Mouse (Mus musculus) embryonic facial prominence, embryonic 11.5 days (tissue): ENCODE results near the gene Htr1d. TPM values are rescaled to one million over a fixed set of nuclear protein-coding genes. Genes with fewer than 3 reads are reported as not detected.

Experiments
- ATAC-seq: fragments of 200-750 bp; cut with Nextera tagmentation; replicated peaks from 2 replicates; pipeline ENCODE4 v1.8.0; 2017; ENCODE audit warnings: low read depth; ENCODE audit not compliant: insufficient number of reproducible peaks, low FRiP score, low TSS enrichment
- DNase-seq: peaks from one replicate; pipeline ENCODE4 v3.0.0-alpha.2; 2015; ENCODE audit warnings: low spot score
- H3K27ac ChIP-seq: fragments of 300-500 bp; sonication (generic); replicated peaks from 2 replicates; pipeline ENCODE4 v1.5.1; 2014; ENCODE audit warnings: mild to moderate bottlenecking, low read depth, low read length, control low read depth
- H3K27me3 ChIP-seq: fragments of 300-500 bp; sonication (generic); 2 replicates; pipeline ENCODE4 v1.6.1; 2014; ENCODE audit warnings: mild to moderate bottlenecking, low read length, moderate library complexity, mixed read lengths; ENCODE audit not compliant: control insufficient read depth, insufficient read depth
- H3K36me3 ChIP-seq: fragments of 300-500 bp; sonication (generic); replicated peaks from 2 replicates; pipeline ENCODE4 v1.6.1; 2014; ENCODE audit warnings: low read depth, mild to moderate bottlenecking, low read length, moderate library complexity, mixed read lengths; ENCODE audit not compliant: control insufficient read depth, insufficient read depth
- H3K4me1 ChIP-seq: fragments of 300-500 bp; sonication (generic); 2 replicates; pipeline ENCODE4 v1.6.1; 2014; ENCODE audit warnings: low read length, mixed read lengths; ENCODE audit not compliant: control insufficient read depth, insufficient read depth
- H3K4me2 ChIP-seq: fragments of 300-500 bp; sonication (generic); 2 replicates; pipeline ENCODE4 v1.6.1; 2014; ENCODE audit warnings: low read depth, mild to moderate bottlenecking, control low read depth, low read length, moderate library complexity
- H3K4me3 ChIP-seq: fragments of 300-500 bp; sonication (generic); 2 replicates; pipeline ENCODE4 v1.5.1; 2014; ENCODE audit warnings: low read depth, low read length, control low read depth
- H3K9ac ChIP-seq: fragments of 300-500 bp; sonication (generic); replicated peaks from 2 replicates; pipeline ENCODE4 v1.6.1; 2014; ENCODE audit warnings: mild to moderate bottlenecking, control low read depth, low read length
- H3K9me3 ChIP-seq: fragments of 300-500 bp; sonication (generic); replicated peaks from 2 replicates; pipeline ENCODE4 v1.6.1; 2016; ENCODE audit warnings: mild to moderate bottlenecking, low read length, inconsistent platforms, mixed read lengths; ENCODE audit not compliant: control insufficient read depth
- WGBS: fragments of 180-500 bp; shearing (Covaris S2); extraction: QIAGEN DNeasy Blood & Tissue Kit; methylation state at CpG from one replicate; pipeline ENCODE4 v1.1.7; 2014; 5-methylcytosine and 5-hydroxymethylcytosine counted together
- polyA plus RNA-seq: library from polyadenylated mRNA; unstranded; fragments of >200 nt; fragmentation: Nextera tagmentation; extraction: Ambion mirVana; gene quantifications from 2 replicates; pipeline ENCODE4 v1.2.1, GENCODE M21; 2014

Htr1d gene
- polyA plus RNA-seq, 1 experiment from 2014 or later = 0.11 TPM

- Histone ChIP-seq H3K9ac (no peak overlapping the region), H3K4me1 (no peaks in the 10 kb centered on the region), H3K9me3 (no peaks in the 10 kb centered on the region), H3K4me2 (no peak overlapping the region), H3K4me3 (no peak overlapping the region), H3K36me3 (no peaks in the 10 kb centered on the region), H3K27ac (no peak overlapping the region), H3K27me3 (no peaks in the 10 kb centered on the region)
- DNase-seq = no peak
- 62% methylated on average over 4 of the region's 4 CpGs for WGBS
- no peak for ATAC-seq
These were observed 15.8 kb downstream of the Htr1d start for GRCm38 (mm10) chr4:136439106-136439505.

DNA sequence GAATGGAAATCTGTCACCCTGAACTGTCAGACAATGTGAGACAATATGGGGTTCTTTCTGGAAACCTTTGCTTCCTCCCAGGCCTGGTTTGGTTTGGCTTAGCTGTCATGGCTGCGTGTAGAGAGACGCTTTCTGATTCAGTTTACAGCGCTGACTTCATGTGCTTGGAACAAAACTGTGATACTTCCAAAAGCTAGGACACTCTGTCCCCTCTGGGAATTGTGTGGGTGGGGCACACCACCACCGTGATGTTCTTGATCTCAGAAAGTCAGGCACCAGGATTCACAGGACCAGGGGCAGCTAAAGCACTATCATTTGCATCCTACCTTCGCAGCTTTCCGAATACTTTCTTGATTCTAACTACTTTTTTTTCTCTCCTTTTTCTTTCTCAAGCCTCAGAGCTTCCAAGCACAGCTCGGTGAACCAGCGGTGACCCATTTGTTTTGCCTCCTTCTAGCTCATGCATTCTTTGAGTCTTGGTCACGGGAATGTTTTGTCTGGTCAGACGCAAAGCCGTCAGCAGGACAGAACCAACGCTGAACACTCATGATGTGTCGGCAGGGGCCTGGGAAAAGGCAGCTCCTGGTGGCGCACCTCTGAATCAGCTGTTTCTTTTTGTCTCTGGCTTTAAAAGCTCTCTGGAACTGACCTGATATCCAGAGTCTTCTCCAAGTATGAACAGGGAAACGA is 18.2 kb downstream of the Htr1d start:
- H3K4me3 ChIP-seq = no peak overlapping the region
- no peaks in the 10 kb centered on the region for H3K9me3 ChIP-seq
- no peak overlapping the region for H3K4me2 ChIP-seq
- no peaks in the 10 kb centered on the region for H3K27me3 ChIP-seq
- DNase-seq (no peak), ATAC-seq (no peak)
- H3K4me1 ChIP-seq = no peaks in the 10 kb centered on the region
- H3K27ac ChIP-seq = no peak overlapping the region
- no peak overlapping the region for H3K9ac ChIP-seq
- WGBS = 77% methylated on average over 15 of the region's 15 CpGs
- no peaks in the 10 kb centered on the region for H3K36me3 ChIP-seq

- 72% methylated on average over 4 of the region's 4 CpGs for WGBS
- no peak overlapping the region for H3K4me3 ChIP-seq
- no peaks in the 10 kb centered on the region for H3K9me3 ChIP-seq
- H3K27me3 ChIP-seq = no peaks in the 10 kb centered on the region
- no peak overlapping the region for H3K9ac ChIP-seq
- H3K4me1 ChIP-seq = no peaks in the 10 kb centered on the region
- DNase-seq (no peak), ATAC-seq (no peak)
- no peaks in the 10 kb centered on the region for H3K36me3 ChIP-seq
- no peak overlapping the region for H3K27ac ChIP-seq
- H3K4me2 ChIP-seq = no peak overlapping the region
These were observed 21.2 kb downstream of the Htr1d start for GRCm38 (mm10) chr4:136444561-136444960.

GRCm38 (mm10) chr4:136449795-136450194 is 26.5 kb downstream of the Htr1d start:
- no peak for DNase-seq
- WGBS = 87% methylated on average over 5 of the region's 5 CpGs
- H3K27ac ChIP-seq = no peak overlapping the region

GRCm38 (mm10) chr4:136450271-136450670 is 26.9 kb downstream of the Htr1d start:
- Histone ChIP-seq H3K9ac (no peak overlapping the region), H3K27me3 (no peaks in the 10 kb centered on the region), H3K36me3 (no peaks in the 10 kb centered on the region), H3K4me1 (no peaks in the 10 kb centered on the region), H3K4me3 (no peak overlapping the region), H3K27ac (no peak overlapping the region), H3K9me3 (no peaks in the 10 kb centered on the region), H3K4me2 (no peak overlapping the region)
- ATAC-seq (no peak), DNase-seq (no peak)
- 82% methylated on average over 4 of the region's 4 CpGs for WGBS

More at GRCm38 (mm10) chr4:136449795-136450194, 26.5 kb downstream of the Htr1d start:
- Histone ChIP-seq H3K4me2 (no peak overlapping the region), H3K36me3 (no peaks in the 10 kb centered on the region), H3K9ac (no peak overlapping the region), H3K4me1 (no peaks in the 10 kb centered on the region), H3K9me3 (no peaks in the 10 kb centered on the region), H3K4me3 (no peak overlapping the region), H3K27me3 (no peaks in the 10 kb centered on the region)
- no peak for ATAC-seq

GRCm38 (mm10) chr4:136451564-136451963 is 28.2 kb downstream of the Htr1d start:
- no peaks in the 10 kb centered on the region for H3K4me1 ChIP-seq
- ATAC-seq (no peak), DNase-seq (no peak)
- 27% methylated on average over 6 of the region's 6 CpGs for WGBS
- H3K4me3 ChIP-seq = no peak overlapping the region
- no peaks in the 10 kb centered on the region for H3K27me3 ChIP-seq
- no peak overlapping the region for H3K9ac ChIP-seq
- no peak overlapping the region for H3K27ac ChIP-seq
- no peak overlapping the region for H3K4me2 ChIP-seq
- H3K36me3 ChIP-seq = no peaks in the 10 kb centered on the region
- no peaks in the 10 kb centered on the region for H3K9me3 ChIP-seq

GRCm38 (mm10) chr4:136452286-136452685 is 29.0 kb downstream of the Htr1d start:
- WGBS = 81% methylated on average over 3 of the region's 3 CpGs
- Histone ChIP-seq H3K27ac (no peak overlapping the region), H3K36me3 (no peaks in the 10 kb centered on the region), H3K27me3 (no peaks in the 10 kb centered on the region), H3K9me3 (no peaks in the 10 kb centered on the region), H3K9ac (no peak overlapping the region), H3K4me2 (no peak overlapping the region), H3K4me3 (no peak overlapping the region), H3K4me1 (no peaks in the 10 kb centered on the region)
- ATAC-seq (no peak), DNase-seq (no peak)

- Histone ChIP-seq H3K27me3 (no peaks in the 10 kb centered on the region), H3K27ac (no peak overlapping the region), H3K9me3 (no peaks in the 10 kb centered on the region), H3K4me3 (no peak overlapping the region), H3K4me1 (no peaks in the 10 kb centered on the region), H3K4me2 (no peak overlapping the region), H3K9ac (no peak overlapping the region), H3K36me3 (no peaks in the 10 kb centered on the region)
- DNase-seq (no peak), ATAC-seq (no peak)
- WGBS = 63% methylated on average over 5 of the region's 5 CpGs
These were observed 29.5 kb downstream of the Htr1d start for GRCm38 (mm10) chr4:136452792-136453191.
